13 mouse cellular contexts compared by ENCODE assay signal in the genomic region with DNA sequence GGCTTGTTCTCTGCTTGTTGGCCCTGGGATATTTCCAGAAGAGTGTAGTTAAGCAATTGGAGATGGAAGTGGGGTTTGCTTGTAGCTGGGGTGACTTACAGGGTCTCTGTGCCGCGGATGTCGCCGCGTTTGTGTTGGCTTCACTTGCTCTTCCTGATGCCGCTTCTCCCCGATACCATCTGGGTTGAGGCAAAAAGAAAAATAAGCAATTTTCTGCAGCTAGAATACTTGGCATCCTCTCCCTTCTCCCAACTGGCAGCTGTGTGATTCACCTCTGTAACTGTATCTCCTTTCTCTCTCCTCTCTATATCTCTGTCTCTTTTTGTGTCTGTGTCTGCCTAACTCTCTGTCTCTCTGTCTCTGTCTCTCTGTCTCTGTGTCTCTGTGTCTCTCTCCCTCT.
"Had no signal": no experiment of that assay in that cellular context is flagged by ENCODE, and none has a peak within 500 bp of the region (broad histone marks: within the 10 kb centered on the region; RNA-seq: fewer than 3 reads in every experiment).

No protein-coding gene starts in this region.

- H3K27ac ChIP-seq: midbrain, embryonic 10.5 days; midbrain, embryonic 12.5 days; neural tube, embryonic 12.5 days had no signal

- H3K27me3 ChIP-seq: midbrain, embryonic 12.5 days; neural tube, embryonic 12.5 days had no signal

- H3K36me3 ChIP-seq: midbrain, embryonic 10.5 days; midbrain, embryonic 12.5 days; neural tube, embryonic 12.5 days had no signal

- H3K9ac ChIP-seq: liver, postnatal 0 days; lung, embryonic 14.5 days; midbrain, embryonic 12.5 days; neural tube, embryonic 12.5 days had no signal

- H3K4me1 ChIP-seq: midbrain, embryonic 12.5 days; neural tube, embryonic 12.5 days had no signal

- H3K9me3 ChIP-seq: midbrain, embryonic 10.5 days; midbrain, embryonic 12.5 days; neural tube, embryonic 12.5 days had no signal

- H3K4me3 ChIP-seq: midbrain, embryonic 10.5 days; midbrain, embryonic 12.5 days; neural tube, embryonic 12.5 days had no signal

- DNase-seq: liver, postnatal 0 days; lung, postnatal 10 days; lung, postnatal 4 days; midbrain, embryonic 14.5 days; right cerebral cortex, postnatal 14 days; thymus, adult 18-20 months; thymus, postnatal 14 days; thymus, postnatal 36 days had no signal

- ATAC-seq: liver, postnatal 0 days; midbrain, embryonic 16.5 days had no signal

- H3K4me2 ChIP-seq: lung, embryonic 14.5 days; midbrain, embryonic 12.5 days; neural tube, embryonic 12.5 days had no signal
